Mouse (Mus musculus) G1E (cell line): ENCODE measurements around the gene Ccdc167.

ENCODE experiments used
- CTCF ChIP-seq: IDR thresholded peaks from 2 replicates; pipeline ENCODE4 v1.5.1; 2012; ENCODE audit warnings: low read depth, low read length, inconsistent platforms, mixed read lengths
- GATA1 ChIP-seq: IDR thresholded peaks from 2 replicates; pipeline ENCODE4 v1.6.1; 2012; ENCODE audit warnings: borderline replicate concordance, low read length, inconsistent platforms, mixed read lengths
- GATA2 ChIP-seq: IDR thresholded peaks from 2 replicates; pipeline ENCODE4 v1.6.1; 2012; ENCODE audit warnings: low read depth, low read length, inconsistent platforms, borderline replicate concordance
- POLR2AphosphoS5 ChIP-seq: IDR thresholded peaks from 2 replicates; pipeline ENCODE4 v1.6.1; 2012; ENCODE audit warnings: low read depth, low read length, inconsistent platforms; ENCODE audit not compliant: insufficient replicate concordance
- TAL1 ChIP-seq: conservative IDR thresholded peaks from 2 replicates; pipeline ENCODE4 v1.6.1; 2012; ENCODE audit warnings: low read depth, low read length, inconsistent platforms, mixed read lengths

DNA sequence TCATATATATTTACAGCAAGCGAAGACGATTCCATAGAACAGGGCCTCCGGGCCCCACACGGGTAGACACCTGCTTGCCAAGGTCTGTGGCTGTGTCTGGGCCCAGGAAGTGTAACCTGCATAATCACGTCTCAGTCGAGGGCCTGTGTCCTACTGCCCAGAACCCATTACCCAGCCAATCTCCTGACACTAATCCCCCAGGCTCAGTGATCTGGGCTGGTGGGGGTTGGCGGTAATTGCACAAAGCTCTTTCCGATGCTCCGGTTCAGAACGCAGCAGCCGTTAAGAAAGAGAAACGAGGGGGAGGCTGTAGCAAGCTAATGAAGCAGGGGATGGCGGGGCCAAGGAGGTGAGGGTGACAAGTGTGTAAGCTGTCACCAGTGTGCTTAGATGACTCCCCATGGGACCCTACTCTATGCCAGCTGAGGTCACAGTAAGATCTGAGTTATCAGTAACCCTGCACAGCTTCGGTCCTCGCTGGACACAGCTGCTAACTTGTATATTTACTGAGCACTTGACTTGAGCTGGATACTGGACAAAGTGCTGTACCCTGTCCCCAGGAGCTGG, 19.7 kb upstream of the Ccdc167 start:
- TF ChIP-seq CTCF (no peak), POLR2AphosphoS5 (no peak), TAL1 (no peak), GATA1 (no peak), GATA2 (no peak)
